Mouse (Mus musculus) liver, adult 2 months (tissue): ENCODE results near the gene Flt4. TPM values are rescaled to one million over a fixed set of nuclear protein-coding genes. Genes with fewer than 3 reads are reported as not detected.

Source experiments
- DNase-seq: peaks from one replicate; pipeline ENCODE4 v3.0.0-alpha.2; 2011; ENCODE audit warnings: low read depth, low spot score; ENCODE audit errors: extremely low read depth
- H3K27ac ChIP-seq: fragments of 200-500 bp; replicated peaks from 2 replicates; pipeline ENCODE4 v1.5.1; 2012; ENCODE audit warnings: low read depth, mild to moderate bottlenecking, control low read depth, inconsistent platforms, low read length; ENCODE audit not compliant: insufficient read depth
- H3K27me3 ChIP-seq: fragments of 200-500 bp; 2 replicates; pipeline ENCODE4 v1.6.1; 2012; ENCODE audit warnings: mild to moderate bottlenecking, moderate library complexity, low read length, inconsistent platforms; ENCODE audit not compliant: control insufficient read depth, insufficient read depth
- H3K36me3 ChIP-seq: fragments of 200-500 bp; 2 replicates; pipeline ENCODE4 v1.6.1; 2012; ENCODE audit warnings: low read length, inconsistent platforms; ENCODE audit not compliant: control insufficient read depth, insufficient read depth
- H3K4me1 ChIP-seq: fragments of 200-500 bp; 2 replicates; pipeline ENCODE4 v1.6.1; 2011; ENCODE audit warnings: low read length; ENCODE audit not compliant: control insufficient read depth, insufficient read depth
- H3K4me3 ChIP-seq: fragments of 200-500 bp; 2 replicates; pipeline ENCODE4 v1.5.1; 2011; ENCODE audit warnings: low read depth, mild to moderate bottlenecking, control low read depth, low read length, moderate library complexity; ENCODE audit not compliant: insufficient read depth
- H3K79me2 ChIP-seq: fragments of 200-500 bp; 2 replicates; pipeline ENCODE4 v1.6.1; 2012; ENCODE audit warnings: inconsistent platforms, mild to moderate bottlenecking, low read length, moderate library complexity; ENCODE audit not compliant: control insufficient read depth, insufficient read depth
- H3K9ac ChIP-seq: fragments of 200-500 bp; 2 replicates; pipeline ENCODE4 v1.6.1; 2012; ENCODE audit warnings: low read depth, mild to moderate bottlenecking, control low read depth, inconsistent platforms, low read length
- CTCF ChIP-seq: fragments of 200-500 bp; IDR thresholded peaks from 2 replicates; pipeline ENCODE4 v1.5.1; 2011; ENCODE audit warnings: low read depth, low read length, control low read depth
- POLR2A ChIP-seq: fragments of 200-500 bp; IDR thresholded peaks from 2 replicates; pipeline ENCODE4 v1.6.1; 2011; ENCODE audit warnings: low read length, control low read depth; ENCODE audit not compliant: insufficient read depth; ENCODE audit errors: extremely low read depth
- WGBS: fragments of 180-500 bp; shearing (Covaris S2); methylation state at CpG from one replicate; pipeline ENCODE4 v1.1.7; 2018; 5-methylcytosine and 5-hydroxymethylcytosine counted together
- polyA plus RNA-seq: library from polyadenylated mRNA; depleted of rRNA; stranded (reverse); fragments of >200 nt; gene quantifications from 2 replicates; pipeline ENCODE4 v1.2.3, GENCODE M21; 2012; rRNA removed
- total RNA-seq: library from RNA; depleted of rRNA; stranded (reverse); fragments of >200 nt; gene quantifications from 2 replicates; pipeline ENCODE4 v1.2.3, GENCODE M21; 2014; rRNA removed

Gene Flt4
- total and polyA plus RNA-seq, 2 experiments, result 7.8 to 9.8 TPM

GRCm38 (mm10) chr11:49702014-49702413 lies 93.0 kb downstream of the Flt4 start:
- Histone ChIP-seq H3K27me3 (no peaks in the 10 kb centered on the region), H3K4me1 (peaks cover 2% of the 10 kb centered on the region; the same call in 1 of the 2 replicates), H3K9ac (no peak overlapping the region), H3K36me3 (peaks cover 22% of the 10 kb centered on the region), H3K79me2 (peaks cover 22% of the 10 kb centered on the region; the same call in 1 of the 2 replicates), H3K4me3 (no peak overlapping the region), H3K27ac (no peak overlapping the region)
- 93% methylated on average over 8 of the region's 8 CpGs for WGBS
- TF ChIP-seq CTCF (no peak), POLR2A (no peak)
- DNase-seq, result no peak

Other genes with a start within 250 kb of the Flt4 start
- not detected in 2 replicates for gene Olfr1389, start 186.2 kb upstream of the Flt4 start, total RNA-seq
- not detected in 2 replicates for gene Olfr1389, start 186.2 kb upstream of the Flt4 start, polyA plus RNA-seq
- gene Olfr1388, start 172.6 kb upstream of the Flt4 start, total RNA-seq, result 0.07 TPM in 1 of 2 replicates, not detected in the other
- not detected in 2 replicates for gene Olfr1388, start 172.6 kb upstream of the Flt4 start, polyA plus RNA-seq
- not detected in 2 replicates for gene Olfr1387, start 153.9 kb upstream of the Flt4 start, total RNA-seq
- gene Olfr1387, start 153.9 kb upstream of the Flt4 start, polyA plus RNA-seq, result not detected in 2 replicates
- gene Olfr1386, start 144.2 kb upstream of the Flt4 start, total RNA-seq, result not detected in 2 replicates
- gene Olfr1386, start 144.2 kb upstream of the Flt4 start, polyA plus RNA-seq, result not detected in 2 replicates
- 0.07 TPM in 1 of 2 replicates, not detected in the other for gene Olfr1385, start 120.2 kb upstream of the Flt4 start, total RNA-seq
- not detected in 2 replicates for gene Olfr1385, start 120.2 kb upstream of the Flt4 start, polyA plus RNA-seq
- gene Olfr1384, start 102.5 kb upstream of the Flt4 start, total RNA-seq, result not detected in 2 replicates
- gene Olfr1384, start 102.5 kb upstream of the Flt4 start, polyA plus RNA-seq, result not detected in 2 replicates
- gene Olfr1383, start 89.6 kb upstream of the Flt4 start, total RNA-seq, result not detected in 2 replicates
- gene Olfr1383, start 89.6 kb upstream of the Flt4 start, polyA plus RNA-seq, result not detected in 2 replicates
- not detected in 2 replicates for gene Olfr1382, start 81.0 kb upstream of the Flt4 start, total RNA-seq
- not detected in 2 replicates for gene Olfr1382, start 81.0 kb upstream of the Flt4 start, polyA plus RNA-seq
- not detected in 2 replicates for gene Olfr1381, start 65.8 kb upstream of the Flt4 start, total RNA-seq
- not detected in 2 replicates for gene Olfr1381, start 65.8 kb upstream of the Flt4 start, polyA plus RNA-seq
- not detected in 2 replicates for gene Olfr1380, start 52.4 kb upstream of the Flt4 start, total RNA-seq
- gene Olfr1380, start 52.4 kb upstream of the Flt4 start, polyA plus RNA-seq, result not detected in 2 replicates
- gene Scgb3a1, start 54.3 kb downstream of the Flt4 start, total RNA-seq, result not detected in 2 replicates
- 0.22 TPM in 1 of 2 replicates, not detected in the other for gene Scgb3a1, start 54.3 kb downstream of the Flt4 start, polyA plus RNA-seq
- 20.7 and 22.8 TPM in 2 replicates for gene Cnot6, start 103.5 kb downstream of the Flt4 start, total RNA-seq
- 6.0 and 6.4 TPM in 2 replicates for gene Cnot6, start 103.5 kb downstream of the Flt4 start, polyA plus RNA-seq
- gene Gfpt2, start 184.9 kb downstream of the Flt4 start, total RNA-seq, result 0.28 and 0.34 TPM in 2 replicates
- 0.20 and 0.22 TPM in 2 replicates for gene Gfpt2, start 184.9 kb downstream of the Flt4 start, polyA plus RNA-seq
- 25.9 and 30.9 TPM in 2 replicates for gene Mapk9, start 237.5 kb downstream of the Flt4 start, total RNA-seq
- 15.6 and 16.2 TPM in 2 replicates for gene Mapk9, start 237.5 kb downstream of the Flt4 start, polyA plus RNA-seq